In genomic region chr3:157085180-157085579, GRCm38 (mm10) we compare ENCODE assay signal across 12 mouse cellular contexts.
DNase-seq lines count a peak whose midpoint lies in the region.
"Had no signal": no experiment of that assay in that cellular context is flagged by ENCODE, and none has a peak within 500 bp of the region (broad histone marks: within the 10 kb centered on the region; RNA-seq: fewer than 3 reads in every experiment).

No protein-coding gene starts in this region.

- intact Hi-C loops in heart, postnatal 25 days (cut with DNase I), result no loop called here

- peak; percentile 87 for DNase-seq in cerebellum, adult 11 months
- DNase-seq in cerebellum, adult 18-20 months, result peak; percentile 83 to 95
- peak; percentile 96 for DNase-seq in cerebellum, adult 9-11 months
- peak; percentile 82 to 85 for DNase-seq in cerebellum, postnatal 36 days
- DNase-seq in gastrocnemius, postnatal 10 days, result no peak
- no peak for DNase-seq in kidney, postnatal 25 days
- no peak for DNase-seq in kidney, adult 9 months
- DNase-seq in heart, postnatal 25 days (ENCODE audit: low spot score), result no peak
- DNase-seq: adrenal gland, adult 8-10 months; adrenal gland, postnatal 36 days; gastrocnemius, postnatal 25 days; kidney, adult 11 months had no signal

Comparison
In these comparisons a context has a peak if more than half of its experiments do, and no peak if none do; other contexts are left out.
1. DNase-seq: peak in cerebellum, adult 11 months (single experiment), cerebellum, adult 18-20 months (2 of 2), cerebellum, adult 9-11 months (single experiment) and cerebellum, postnatal 36 days (2 of 2); none in gastrocnemius, postnatal 10 days (single experiment), kidney, postnatal 25 days (0 of 2), kidney, adult 9 months (single experiment) and heart, postnatal 25 days (single experiment).